Mouse (Mus musculus) T-helper 1 cell (primary cell): ENCODE measurements around the gene Art4.

Experiments used
- in situ Hi-C: fragments of 300-600 bp; cut with MboI, MseI; formaldehyde crosslinking; loops from one replicate; pipeline ENCODE4 v1.15.1; 2025; ENCODE audit warnings: high pct_unique_total_duplicates

Gene Art4

GRCm38 (mm10) chr6:136800710-136801109 lies 56.8 kb downstream of the Art4 start:
- in situ Hi-C loops: no loop called here
